Mouse (Mus musculus): ENCODE results near the gene Tenm3. TPM values are rescaled to one million over a fixed set of nuclear protein-coding genes. Genes with fewer than 3 reads are reported as not detected.

Gene Tenm3
- polyA plus RNA-seq, 1 experiment = 18.2 TPM

- TF ChIP-seq MAX (IDR thresholded peaks at IDR 0.05) (no peak), MYOG (IDR thresholded peaks at IDR 0.05; ENCODE audit: control insufficient read depth, extremely low read depth, insufficient read length) (no peak), FOSL1 (IDR thresholded peaks at IDR 0.05; ENCODE audit: insufficient read depth, low read length, poor library complexity, severe bottlenecking) (no peak), CTCF (IDR thresholded peaks at IDR 0.05; ENCODE audit: control insufficient read depth, insufficient read depth, insufficient read length) (no peak), USF1 (IDR thresholded peaks at IDR 0.05; ENCODE audit: low read depth) (no peak), CEBPB (IDR thresholded peaks at IDR 0.05; ENCODE audit: low read depth) (no peak), MYOD1 (IDR thresholded peaks at IDR 0.05; ENCODE audit: control insufficient read depth, insufficient read length, low read depth) (no peak)
Observed at GRCm38 (mm10) chr8:48489936-48490634, 353.7 kb downstream of the Tenm3 start.

DNA sequence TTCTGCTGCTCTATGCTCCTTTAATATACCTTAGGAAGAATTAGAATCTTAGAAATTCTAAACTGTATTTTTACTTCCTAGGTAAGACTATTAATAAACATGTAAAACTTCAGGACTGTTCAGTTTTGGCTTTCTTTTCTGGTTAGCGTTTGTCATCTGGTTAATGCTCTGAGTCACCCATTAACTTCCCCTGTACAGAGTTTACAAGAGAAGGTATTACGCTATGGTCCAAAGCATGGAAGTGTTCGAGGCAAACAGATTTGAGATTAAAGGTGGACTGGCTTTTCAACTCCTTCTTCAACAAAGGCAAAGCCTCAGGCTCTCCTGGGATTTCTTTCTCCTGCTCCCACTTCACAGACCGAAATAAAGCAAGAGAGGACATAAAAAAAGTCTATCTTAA, 354.3 kb downstream of the Tenm3 start:
- no peak overlapping the region for H3K4me3 ChIP-seq (ENCODE audit: insufficient read depth, poor library complexity, severe bottlenecking)
- TF ChIP-seq FOSL1 (IDR thresholded peaks at IDR 0.05; ENCODE audit: insufficient read depth, low read length, poor library complexity, severe bottlenecking) = no peak
- no peak for TF ChIP-seq MYOG (IDR thresholded peaks at IDR 0.05; ENCODE audit: control insufficient read depth, extremely low read depth, insufficient read length)
- no peak for TF ChIP-seq MAX (IDR thresholded peaks at IDR 0.05)
- TF ChIP-seq CEBPB (IDR thresholded peaks at IDR 0.05; ENCODE audit: low read depth) = no peak
- TF ChIP-seq USF1 (IDR thresholded peaks at IDR 0.05; ENCODE audit: low read depth) = no peak
- TF ChIP-seq MYOD1 (IDR thresholded peaks at IDR 0.05; ENCODE audit: control insufficient read depth, insufficient read length, low read depth) = no peak
- TF ChIP-seq CTCF (IDR thresholded peaks at IDR 0.05; ENCODE audit: control insufficient read depth, insufficient read depth, insufficient read length) = no peak
- no peaks in the 10 kb centered on the region for H3K27me3 ChIP-seq (ENCODE audit: control insufficient read depth, insufficient read depth, insufficient read length)
- H3ac ChIP-seq (ENCODE audit: control insufficient read depth, insufficient read length, low read depth) = no peak overlapping the region
- no peaks in the 10 kb centered on the region for H3K79me2 ChIP-seq (ENCODE audit: control insufficient read depth, insufficient read depth)
- no peaks in the 10 kb centered on the region for H3K36me3 ChIP-seq (ENCODE audit: control insufficient read depth, insufficient read depth)
- no peaks in the 10 kb centered on the region for H3K79me3 ChIP-seq (ENCODE audit: low read depth)

More at GRCm38 (mm10) chr8:48489936-48490634, 353.7 kb downstream of the Tenm3 start:
- Histone ChIP-seq H3K36me3 (ENCODE audit: control insufficient read depth, insufficient read depth) (no peaks in the 10 kb centered on the region), H3K79me3 (ENCODE audit: low read depth) (no peaks in the 10 kb centered on the region), H3K27me3 (ENCODE audit: control insufficient read depth, insufficient read depth, insufficient read length) (no peaks in the 10 kb centered on the region), H3ac (ENCODE audit: control insufficient read depth, insufficient read length, low read depth) (no peak overlapping the region), H3K4me3 (ENCODE audit: insufficient read depth, poor library complexity, severe bottlenecking) (no peak overlapping the region), H3K79me2 (ENCODE audit: control insufficient read depth, insufficient read depth) (no peaks in the 10 kb centered on the region)

- H3K79me2 ChIP-seq (ENCODE audit: control insufficient read depth, insufficient read depth) = no peaks in the 10 kb centered on the region
- no peak overlapping the region for H3K4me3 ChIP-seq (ENCODE audit: insufficient read depth, poor library complexity, severe bottlenecking)
- H3K27me3 ChIP-seq (ENCODE audit: control insufficient read depth, insufficient read depth, insufficient read length) = no peaks in the 10 kb centered on the region
- no peak overlapping the region for H3ac ChIP-seq (ENCODE audit: control insufficient read depth, insufficient read length, low read depth)
- TF ChIP-seq CTCF (IDR thresholded peaks at IDR 0.05; ENCODE audit: control insufficient read depth, insufficient read depth, insufficient read length) (no peak), MYOD1 (IDR thresholded peaks at IDR 0.05; ENCODE audit: control insufficient read depth, insufficient read length, low read depth) (no peak), CEBPB (IDR thresholded peaks at IDR 0.05; ENCODE audit: low read depth) (no peak), MAX (IDR thresholded peaks at IDR 0.05) (no peak), MYOG (IDR thresholded peaks at IDR 0.05; ENCODE audit: control insufficient read depth, extremely low read depth, insufficient read length) (no peak), USF1 (IDR thresholded peaks at IDR 0.05; ENCODE audit: low read depth) (no peak), FOSL1 (IDR thresholded peaks at IDR 0.05; ENCODE audit: insufficient read depth, low read length, poor library complexity, severe bottlenecking) (no peak)
- no peaks in the 10 kb centered on the region for H3K36me3 ChIP-seq (ENCODE audit: control insufficient read depth, insufficient read depth)
- H3K79me3 ChIP-seq (ENCODE audit: low read depth) = no peaks in the 10 kb centered on the region
Observed at GRCm38 (mm10) chr8:48488809-48489208, 354.9 kb downstream of the Tenm3 start.

DNA sequence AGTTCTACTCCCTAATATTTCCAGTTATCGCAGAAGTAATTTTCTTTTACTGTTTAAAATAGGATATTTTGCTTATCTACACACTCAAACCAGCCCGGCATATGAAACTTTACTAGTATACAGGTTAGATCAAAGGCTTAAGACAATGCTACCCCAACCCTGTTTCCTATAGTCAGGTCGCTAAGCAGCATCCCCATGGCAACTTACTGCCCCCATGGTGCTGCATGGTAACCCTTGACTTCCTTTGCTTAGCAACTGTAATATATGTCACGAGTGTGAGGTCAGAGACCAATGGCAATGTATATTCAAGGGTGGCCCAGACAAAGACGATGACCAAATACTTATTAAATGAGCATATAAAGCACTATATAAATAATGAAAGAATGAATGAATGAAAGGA, 359.6 kb downstream of the Tenm3 start:
- Histone ChIP-seq H3K27me3 (ENCODE audit: control insufficient read depth, insufficient read depth, insufficient read length) (no peaks in the 10 kb centered on the region), H3K4me3 (ENCODE audit: insufficient read depth, poor library complexity, severe bottlenecking) (no peak overlapping the region), H3K79me3 (ENCODE audit: low read depth) (no peaks in the 10 kb centered on the region), H3ac (ENCODE audit: control insufficient read depth, insufficient read length, low read depth) (no peak overlapping the region), H3K36me3 (ENCODE audit: control insufficient read depth, insufficient read depth) (no peaks in the 10 kb centered on the region), H3K79me2 (ENCODE audit: control insufficient read depth, insufficient read depth) (no peaks in the 10 kb centered on the region)
- TF ChIP-seq CTCF (IDR thresholded peaks at IDR 0.05; ENCODE audit: control insufficient read depth, insufficient read depth, insufficient read length) = no peak
- TF ChIP-seq CEBPB (IDR thresholded peaks at IDR 0.05; ENCODE audit: low read depth) = no peak

GRCm38 (mm10) chr8:48481709-48482671, 361.8 kb downstream of the Tenm3 start:
- Histone ChIP-seq H3K79me2 (ENCODE audit: control insufficient read depth, insufficient read depth) (no peaks in the 10 kb centered on the region), H3K36me3 (ENCODE audit: control insufficient read depth, insufficient read depth) (no peaks in the 10 kb centered on the region), H3ac (ENCODE audit: control insufficient read depth, insufficient read length, low read depth) (no peak overlapping the region), H3K27me3 (ENCODE audit: control insufficient read depth, insufficient read depth, insufficient read length) (no peaks in the 10 kb centered on the region), H3K79me3 (ENCODE audit: low read depth) (no peaks in the 10 kb centered on the region), H3K4me3 (ENCODE audit: insufficient read depth, poor library complexity, severe bottlenecking) (no peak overlapping the region)
- TF ChIP-seq MYOG (IDR thresholded peaks at IDR 0.05; ENCODE audit: control insufficient read depth, extremely low read depth, insufficient read length) (no peak), USF1 (IDR thresholded peaks at IDR 0.05; ENCODE audit: low read depth) (no peak)
